In the genomic region with DNA sequence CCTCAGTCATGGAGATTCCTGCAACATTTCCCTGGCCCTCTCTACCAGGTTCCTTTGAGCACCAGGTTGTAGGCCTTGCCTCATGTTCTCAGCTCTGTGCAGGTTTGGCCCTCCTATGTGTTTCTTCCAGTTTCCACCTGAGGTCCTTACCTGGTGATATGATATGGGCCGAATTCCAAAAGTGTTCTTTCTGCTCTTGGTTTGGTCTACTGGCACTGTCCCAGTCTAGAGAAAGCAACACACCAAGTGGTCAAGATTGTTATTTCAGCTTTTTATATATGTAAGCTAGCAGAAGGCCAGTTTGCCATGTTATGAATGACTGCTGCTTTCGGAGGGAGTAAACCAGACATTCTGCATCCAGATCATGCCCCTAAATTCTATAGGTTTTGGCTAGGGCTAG, we compare ENCODE assay signal across 8 mouse cellular contexts. TPM values are rescaled to one million over a fixed set of nuclear protein-coding genes. Genes with fewer than 3 reads are reported as not detected.
DNase-seq lines count a peak whose midpoint lies in the region; ATAC-seq and TF ChIP-seq lines count a peak whose summit lies in the region.

No protein-coding gene starts in this region.

- in situ Hi-C loops in Patski (cut with MboI; ENCODE audit: low pct_unique_long_range_greater_than_20kb), result loop anchor here (5.0 to 25.0 kb wide), 4 partner anchors 213 to 523 kb away; no protein-coding TSS in a partner anchor

- POLR2A ChIA-PET in Patski (lab: Charles Lee), result interaction anchor here (1.0 to 2.3 kb wide), 2 partner anchors 18 to 141 kb away, joined by 3 to 6 read pairs; no protein-coding TSS in a partner anchor

- no peaks in the 10 kb centered on the region for H3K36me3 ChIP-seq in heart, embryonic 13.5 days
- H3K36me3 ChIP-seq in hindbrain, embryonic 13.5 days, result no peaks in the 10 kb centered on the region
- no peaks in the 10 kb centered on the region for H3K36me3 ChIP-seq in midbrain, embryonic 13.5 days

- DNase-seq in heart, postnatal 25 days (ENCODE audit: low spot score), result no peak
- DNase-seq in Patski (ENCODE audit: low read depth, low spot score), result no peak
- DNase-seq in cerebellum, adult 9-11 months, result no peak
- DNase-seq in Muller cell, postnatal 12 days (ENCODE audit: inconsistent ontology term), result no peak
- DNase-seq in lung, postnatal 14 days, result no peak

- TF ChIP-seq CTCF in Patski (IDR thresholded peaks at IDR 0.05), result no peak

- 70% methylated on average over 2 of the region's 2 CpGs for WGBS in heart, embryonic 13.5 days
- WGBS in hindbrain, embryonic 13.5 days, result 83% methylated on average over 2 of the region's 2 CpGs
- WGBS in midbrain, embryonic 13.5 days, result 93% methylated on average over 2 of the region's 2 CpGs

- no peaks in the 10 kb centered on the region for H3K9me3 ChIP-seq in heart, embryonic 13.5 days
- no peaks in the 10 kb centered on the region for H3K9me3 ChIP-seq in hindbrain, embryonic 13.5 days
- H3K9me3 ChIP-seq in midbrain, embryonic 13.5 days, result no peaks in the 10 kb centered on the region

- H3K9ac ChIP-seq in heart, embryonic 13.5 days, result peak overlapping the region; percentile 98
- H3K9ac ChIP-seq in hindbrain, embryonic 13.5 days, result peak overlapping the region; percentile 95; the same call in 1 of the 2 replicates
- H3K9ac ChIP-seq in midbrain, embryonic 13.5 days (replicated peaks), result no peak overlapping the region

- H3K4me3 ChIP-seq in heart, embryonic 13.5 days, result peak overlapping the region; percentile 91
- H3K4me3 ChIP-seq in hindbrain, embryonic 13.5 days, result peak overlapping the region; percentile 90
- H3K4me3 ChIP-seq in midbrain, embryonic 13.5 days (replicated peaks), result peak overlapping the region; percentile 64

- CTCF ChIA-PET in Patski (lab: Charles Lee), result interaction anchor here (1.1 to 1.6 kb wide), 3 partner anchors 13 to 138 kb away, joined by 3 to 4 read pairs (median 3); no protein-coding TSS in a partner anchor

- H3K4me1 ChIP-seq in heart, embryonic 13.5 days, result peaks cover 40% of the 10 kb centered on the region
- peaks cover 35% of the 10 kb centered on the region for H3K4me1 ChIP-seq in hindbrain, embryonic 13.5 days (replicated peaks)
- peaks cover 34% of the 10 kb centered on the region for H3K4me1 ChIP-seq in midbrain, embryonic 13.5 days (replicated peaks)

- intact Hi-C loops in heart, postnatal 25 days (cut with DNase I), result loop anchor here (5.0 kb wide), 2 partner anchors 88 to 92 kb away; no protein-coding TSS in a partner anchor

- H3K27me3 ChIP-seq in heart, embryonic 13.5 days (replicated peaks), result no peaks in the 10 kb centered on the region
- no peaks in the 10 kb centered on the region for H3K27me3 ChIP-seq in Patski
- peaks cover 5% of the 10 kb centered on the region; the same call in 1 of the 2 replicates for H3K27me3 ChIP-seq in hindbrain, embryonic 13.5 days
- H3K27me3 ChIP-seq in midbrain, embryonic 13.5 days, result peaks cover 2% of the 10 kb centered on the region; the same call in 1 of the 2 replicates

- peak overlapping the region; percentile 90 for H3K4me2 ChIP-seq in heart, embryonic 13.5 days
- peak overlapping the region; percentile 74 for H3K4me2 ChIP-seq in hindbrain, embryonic 13.5 days
- H3K4me2 ChIP-seq in midbrain, embryonic 13.5 days (replicated peaks), result peak overlapping the region; percentile 76

- no peak for ATAC-seq in heart, embryonic 13.5 days (ENCODE audit: extremely low read depth, insufficient number of reproducible peaks, low FRiP score, low TSS enrichment)
- ATAC-seq in Patski, result peak; percentile 2
- ATAC-seq in hindbrain, embryonic 13.5 days (ENCODE audit: low FRiP score), result no peak; the same call in 1 of the 2 replicates
- ATAC-seq in midbrain, embryonic 13.5 days, result no peak; the same call in 1 of the 2 replicates

- H3K27ac ChIP-seq in heart, embryonic 13.5 days (replicated peaks), result peak overlapping the region; percentile 98
- peak overlapping the region; percentile 97 for H3K27ac ChIP-seq in hindbrain, embryonic 13.5 days
- H3K27ac ChIP-seq in midbrain, embryonic 13.5 days, result peak overlapping the region; percentile 98

RNA-seq across cellular contexts. Expression of a gene that starts 0.5 kb away (rescaled TPM):
- 6.2 and 6.5 TPM in 2 replicates for polyA plus RNA-seq in heart, embryonic 13.5 days (2015; fragmentation: Nextera tagmentation; extraction: Ambion mirVana)
- 10 to 100 TPM; 12.0 to 14.0 TPM for total RNA-seq in heart, postnatal 25 days (2021)
- 24.8 TPM for polyA plus RNA-seq in Patski (2021)
- polyA plus RNA-seq in hindbrain, embryonic 13.5 days (2015; fragmentation: Nextera tagmentation; extraction: Ambion mirVana), result 8.5 and 8.7 TPM in 2 replicates
- polyA plus RNA-seq in midbrain, embryonic 13.5 days (2015; fragmentation: Nextera tagmentation; extraction: Ambion mirVana), result 7.8 and 8.3 TPM in 2 replicates
